18 mouse cellular contexts compared by ENCODE assay signal in genomic region chr10:60731742-60732141, GRCm38 (mm10). TPM values are rescaled to one million over a fixed set of nuclear protein-coding genes. Genes with fewer than 3 reads are reported as not detected.
DNase-seq lines count a peak whose midpoint lies in the region; ATAC-seq lines count a peak whose summit lies in the region.
"Had no signal": no experiment of that assay in that cellular context is flagged by ENCODE, and none has a peak within 500 bp of the region (broad histone marks: within the 10 kb centered on the region; RNA-seq: fewer than 3 reads in every experiment).

No protein-coding gene starts in this region.

- H3K4me2 ChIP-seq in forebrain, embryonic 11.5 days (ENCODE audit: low read depth, low read length, severe bottlenecking) = no peak overlapping the region
- H3K4me2 ChIP-seq in forebrain, embryonic 12.5 days = no peak overlapping the region
- H3K4me2 ChIP-seq in hindbrain, embryonic 13.5 days = no peak overlapping the region
- no peak overlapping the region for H3K4me2 ChIP-seq in midbrain, embryonic 14.5 days (ENCODE audit: low read length)
- H3K4me2 ChIP-seq: liver, embryonic 15.5 days had no signal

- H3K4me3 ChIP-seq in forebrain, embryonic 10.5 days = no peak overlapping the region
- H3K4me3 ChIP-seq in forebrain, embryonic 11.5 days (ENCODE audit: low read depth, low read length) = no peak overlapping the region
- H3K4me3 ChIP-seq in forebrain, embryonic 12.5 days (replicated peaks) = no peak overlapping the region
- H3K4me3 ChIP-seq in hindbrain, embryonic 13.5 days = no peak overlapping the region
- no peak overlapping the region for H3K4me3 ChIP-seq in midbrain, embryonic 14.5 days (replicated peaks; ENCODE audit: low read depth, low read length)
- H3K4me3 ChIP-seq: embryonic facial prominence, embryonic 10.5 days; erythroblast, embryonic 14.5 days; liver, embryonic 15.5 days; megakaryocyte, embryonic 14.5 days had no signal

- no peaks in the 10 kb centered on the region; the same call in 1 of the 2 replicates for H3K36me3 ChIP-seq in forebrain, embryonic 10.5 days (replicated peaks)
- H3K36me3 ChIP-seq in forebrain, embryonic 11.5 days (ENCODE audit: control insufficient read depth, insufficient read depth, low read length) = no peaks in the 10 kb centered on the region; the same call in 1 of the 2 replicates
- H3K36me3 ChIP-seq in forebrain, embryonic 12.5 days (replicated peaks) = 0 out of 2 replicates have a peak, but pooled peaks cover 3% of the 10 kb centered on the region
- H3K36me3 ChIP-seq in hindbrain, embryonic 13.5 days = peaks cover 11% of the 10 kb centered on the region
- H3K36me3 ChIP-seq in midbrain, embryonic 14.5 days (ENCODE audit: control insufficient read depth, insufficient read depth, low read length) = no peaks in the 10 kb centered on the region
- H3K36me3 ChIP-seq: liver, embryonic 15.5 days had no signal

- H3K27me3 ChIP-seq in forebrain, embryonic 10.5 days (ENCODE audit: poor library complexity, severe bottlenecking) = peaks cover 72% of the 10 kb centered on the region
- peaks cover 2% of the 10 kb centered on the region; the same call in 1 of the 2 replicates for H3K27me3 ChIP-seq in forebrain, embryonic 11.5 days (ENCODE audit: control insufficient read depth, insufficient read depth, low read length)
- peaks cover 42% of the 10 kb centered on the region for H3K27me3 ChIP-seq in forebrain, embryonic 12.5 days
- no peaks in the 10 kb centered on the region for H3K27me3 ChIP-seq in hindbrain, embryonic 13.5 days
- no peaks in the 10 kb centered on the region for H3K27me3 ChIP-seq in midbrain, embryonic 14.5 days (ENCODE audit: control insufficient read depth, insufficient read depth, low read length)
- H3K27me3 ChIP-seq: liver, embryonic 15.5 days; megakaryocyte, embryonic 14.5 days had no signal

- WGBS in forebrain, embryonic 10.5 days = 14% methylated on average over 5 of the region's 5 CpGs
- WGBS in forebrain, embryonic 11.5 days = 10% methylated on average over 5 of the region's 5 CpGs
- 9% methylated on average over 5 of the region's 5 CpGs for WGBS in forebrain, embryonic 12.5 days
- 34% methylated on average over 5 of the region's 5 CpGs for WGBS in hindbrain, embryonic 13.5 days
- 6% methylated on average over 5 of the region's 5 CpGs for WGBS in midbrain, embryonic 14.5 days

- intact Hi-C loops in heart, postnatal 14 days (cut with DNase I) = no loop called here

- no peak overlapping the region for H3K9ac ChIP-seq in forebrain, embryonic 11.5 days (ENCODE audit: low read length)
- no peak overlapping the region for H3K9ac ChIP-seq in forebrain, embryonic 12.5 days
- H3K9ac ChIP-seq in hindbrain, embryonic 13.5 days = peak overlapping the region; percentile 56
- H3K9ac ChIP-seq in midbrain, embryonic 14.5 days (replicated peaks; ENCODE audit: low read length) = peak overlapping the region; percentile 39
- H3K9ac ChIP-seq: liver, embryonic 15.5 days had no signal

- DNase-seq in forebrain, embryonic 10.5 days (ENCODE audit: extremely low spot score, low spot score) = no peak
- no peak for DNase-seq in forebrain, embryonic 11.5 days (ENCODE audit: low spot score)
- peak; percentile 58 for DNase-seq in midbrain, embryonic 14.5 days
- DNase-seq in heart, postnatal 14 days = no peak
- DNase-seq in adrenal gland, postnatal 36 days = no peak
- DNase-seq: cerebellum, postnatal 36 days; heart, postnatal 10 days; kidney, postnatal 4 days; lung, postnatal 10 days; spleen, adult 18-20 months; thymus, postnatal 14 days had no signal

- H3K27ac ChIP-seq in forebrain, embryonic 10.5 days = peak overlapping the region; percentile 15; the same call in 1 of the 2 replicates
- no peak overlapping the region for H3K27ac ChIP-seq in forebrain, embryonic 11.5 days (ENCODE audit: low read depth, low read length)
- peak overlapping the region; percentile 53; the same call in 1 of the 2 replicates for H3K27ac ChIP-seq in forebrain, embryonic 12.5 days
- H3K27ac ChIP-seq in hindbrain, embryonic 13.5 days = peak overlapping the region; percentile 77
- H3K27ac ChIP-seq in midbrain, embryonic 14.5 days (replicated peaks; ENCODE audit: low read depth, low read length) = peak overlapping the region; percentile 65
- H3K27ac ChIP-seq: embryonic facial prominence, embryonic 10.5 days; liver, embryonic 15.5 days had no signal

- H3K9me3 ChIP-seq in forebrain, embryonic 10.5 days = no peaks in the 10 kb centered on the region
- H3K9me3 ChIP-seq in forebrain, embryonic 11.5 days (ENCODE audit: control insufficient read depth, low read length) = no peaks in the 10 kb centered on the region; the same call in 1 of the 2 replicates
- H3K9me3 ChIP-seq in forebrain, embryonic 12.5 days = no peaks in the 10 kb centered on the region
- no peaks in the 10 kb centered on the region for H3K9me3 ChIP-seq in hindbrain, embryonic 13.5 days
- no peaks in the 10 kb centered on the region for H3K9me3 ChIP-seq in midbrain, embryonic 14.5 days (ENCODE audit: control insufficient read depth, low read length)
- H3K9me3 ChIP-seq: embryonic facial prominence, embryonic 10.5 days; liver, embryonic 15.5 days; megakaryocyte, embryonic 14.5 days had no signal

- no peak for ATAC-seq in forebrain, embryonic 11.5 days (replicated peaks; ENCODE audit: low FRiP score)
- no peak for ATAC-seq in forebrain, embryonic 12.5 days (ENCODE audit: low FRiP score)
- no peak for ATAC-seq in hindbrain, embryonic 13.5 days (ENCODE audit: low FRiP score)
- peak; percentile 29; the same call in 1 of the 2 replicates for ATAC-seq in midbrain, embryonic 14.5 days (ENCODE audit: low FRiP score, low TSS enrichment)
- no peak for ATAC-seq in megakaryocyte-erythroid progenitor cell, adult 5-6 weeks (replicated peaks; ENCODE audit: low FRiP score, low TSS enrichment, poor library complexity, severe bottlenecking)

- peaks cover 17% of the 10 kb centered on the region for H3K4me1 ChIP-seq in forebrain, embryonic 10.5 days
- no peaks in the 10 kb centered on the region for H3K4me1 ChIP-seq in forebrain, embryonic 11.5 days (replicated peaks; ENCODE audit: control insufficient read depth, insufficient read depth, low read length)
- peaks cover 25% of the 10 kb centered on the region for H3K4me1 ChIP-seq in forebrain, embryonic 12.5 days
- peaks cover 32% of the 10 kb centered on the region for H3K4me1 ChIP-seq in hindbrain, embryonic 13.5 days (replicated peaks)
- peaks cover 13% of the 10 kb centered on the region for H3K4me1 ChIP-seq in midbrain, embryonic 14.5 days (ENCODE audit: control insufficient read depth, insufficient read depth, low read length)

RNA-seq across cellular contexts. Expression of gene Slc29a3, which starts 20.9 kb away (rescaled TPM):
- 6.3 and 7.1 TPM in 2 replicates for polyA plus RNA-seq in forebrain, embryonic 10.5 days (2016; fragmentation: Nextera tagmentation; extraction: Ambion mirVana)
- polyA plus RNA-seq in forebrain, embryonic 11.5 days (2014; fragmentation: Nextera tagmentation; extraction: Ambion mirVana) = 8.0 and 8.9 TPM in 2 replicates
- 9.6 and 10.3 TPM in 2 replicates for polyA plus RNA-seq in forebrain, embryonic 12.5 days (2016; fragmentation: Nextera tagmentation; extraction: Ambion mirVana)
- 14.1 and 15.8 TPM in 2 replicates for polyA plus RNA-seq in hindbrain, embryonic 13.5 days (2015; fragmentation: Nextera tagmentation; extraction: Ambion mirVana)
- polyA plus RNA-seq in midbrain, embryonic 14.5 days (2014; fragmentation: Nextera tagmentation; extraction: Ambion mirVana) = 4.8 and 8.5 TPM in 2 replicates
- total RNA-seq in heart, postnatal 14 days (2021) = 1 to 10 TPM; 6.1 to 7.4 TPM
- total RNA-seq in adrenal gland, postnatal 36 days (2021) = 10 to 100 TPM; 28.8 to 38.7 TPM
- total RNA-seq in megakaryocyte-erythroid progenitor cell, adult 5-6 weeks (2014; fragmentation: Nextera tagmentation) = 5.9 and 12.6 TPM in 2 replicates
- 5.4 and 6.2 TPM in 2 replicates for total RNA-seq in megakaryocyte-erythroid progenitor cell, adult 5-6 weeks (2017)

RNA-seq across cellular contexts. Expression of gene Cdh23, which starts 35.5 kb away (rescaled TPM):
- 0.27 and 0.32 TPM in 2 replicates for polyA plus RNA-seq in forebrain, embryonic 10.5 days (2016; fragmentation: Nextera tagmentation; extraction: Ambion mirVana)
- 0.36 and 0.43 TPM in 2 replicates for polyA plus RNA-seq in forebrain, embryonic 11.5 days (2014; fragmentation: Nextera tagmentation; extraction: Ambion mirVana)
- 1.6 and 2.5 TPM in 2 replicates for polyA plus RNA-seq in forebrain, embryonic 12.5 days (2016; fragmentation: Nextera tagmentation; extraction: Ambion mirVana)
- 2.0 TPM in 2 replicates for polyA plus RNA-seq in hindbrain, embryonic 13.5 days (2015; fragmentation: Nextera tagmentation; extraction: Ambion mirVana)
- 4.8 and 5.0 TPM in 2 replicates for polyA plus RNA-seq in midbrain, embryonic 14.5 days (2014; fragmentation: Nextera tagmentation; extraction: Ambion mirVana)
- total RNA-seq in heart, postnatal 14 days (2021) = 1 to 10 TPM; 5.1 to 6.0 TPM
- 1 to 10 TPM in 1 of 2 experiments, under 1 TPM in 1; 0.79 to 2.0 TPM for total RNA-seq in adrenal gland, postnatal 36 days (2021)
- total RNA-seq in megakaryocyte-erythroid progenitor cell, adult 5-6 weeks (2014; fragmentation: Nextera tagmentation) = not detected in 2 replicates
- total RNA-seq in megakaryocyte-erythroid progenitor cell, adult 5-6 weeks (2017) = not detected in 2 replicates

Comparison
In these comparisons a context has a peak if more than half of its experiments do, and no peak if none do; other contexts are left out.
1. H3K9ac ChIP-seq: peak in hindbrain, embryonic 13.5 days (single experiment) and midbrain, embryonic 14.5 days (single experiment); none in forebrain, embryonic 11.5 days (single experiment) and forebrain, embryonic 12.5 days (single experiment).